Mouse (Mus musculus) ovary, postnatal 36 days (tissue): Measurements from ENCODE around the gene Tmem198.

Experiments used
- DNase-seq: peaks from one replicate; pipeline ENCODE4 v3.0.0; 2022; ENCODE audit warnings: low spot score, mixed read lengths

Gene Tmem198

DNA sequence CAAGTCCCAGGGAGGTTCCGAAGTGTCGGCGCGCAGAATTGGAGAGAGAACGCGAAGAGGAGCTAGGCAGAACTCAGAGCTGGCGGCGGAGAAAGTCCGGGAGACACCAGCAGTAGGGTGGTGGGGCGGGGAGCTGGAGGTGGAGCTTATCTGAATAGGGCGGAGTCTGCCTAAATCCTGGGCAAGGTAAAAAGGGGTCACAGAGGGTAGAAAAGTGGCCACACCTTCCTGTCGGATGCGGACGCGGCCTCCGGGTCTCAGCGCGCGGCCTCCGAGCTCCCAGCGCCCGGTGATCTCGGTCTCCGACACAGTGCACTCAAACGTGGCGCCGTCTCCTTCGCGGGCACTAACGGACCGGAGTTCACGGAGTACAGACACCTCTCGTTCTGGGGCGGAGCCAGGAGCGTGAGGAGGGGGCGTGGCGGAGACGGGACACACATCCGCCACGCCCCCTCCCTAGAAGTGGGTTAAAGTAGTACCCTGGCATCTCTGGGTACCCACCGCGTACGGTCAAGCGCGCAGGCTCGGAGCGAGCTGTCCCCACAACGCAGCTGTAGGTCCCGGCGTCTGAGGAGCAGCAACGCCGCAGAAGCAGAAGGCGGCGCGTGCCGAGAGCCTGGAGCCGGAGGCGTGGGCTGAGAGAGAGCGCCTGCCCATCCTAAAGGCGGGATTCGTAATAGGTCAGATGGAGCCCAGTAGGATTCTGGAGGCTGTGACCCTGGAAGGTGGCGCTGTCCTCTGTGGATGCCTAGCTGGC, 8.3 kb downstream of the Tmem198 start:
- DNase-seq = peak; percentile 66

DNA sequence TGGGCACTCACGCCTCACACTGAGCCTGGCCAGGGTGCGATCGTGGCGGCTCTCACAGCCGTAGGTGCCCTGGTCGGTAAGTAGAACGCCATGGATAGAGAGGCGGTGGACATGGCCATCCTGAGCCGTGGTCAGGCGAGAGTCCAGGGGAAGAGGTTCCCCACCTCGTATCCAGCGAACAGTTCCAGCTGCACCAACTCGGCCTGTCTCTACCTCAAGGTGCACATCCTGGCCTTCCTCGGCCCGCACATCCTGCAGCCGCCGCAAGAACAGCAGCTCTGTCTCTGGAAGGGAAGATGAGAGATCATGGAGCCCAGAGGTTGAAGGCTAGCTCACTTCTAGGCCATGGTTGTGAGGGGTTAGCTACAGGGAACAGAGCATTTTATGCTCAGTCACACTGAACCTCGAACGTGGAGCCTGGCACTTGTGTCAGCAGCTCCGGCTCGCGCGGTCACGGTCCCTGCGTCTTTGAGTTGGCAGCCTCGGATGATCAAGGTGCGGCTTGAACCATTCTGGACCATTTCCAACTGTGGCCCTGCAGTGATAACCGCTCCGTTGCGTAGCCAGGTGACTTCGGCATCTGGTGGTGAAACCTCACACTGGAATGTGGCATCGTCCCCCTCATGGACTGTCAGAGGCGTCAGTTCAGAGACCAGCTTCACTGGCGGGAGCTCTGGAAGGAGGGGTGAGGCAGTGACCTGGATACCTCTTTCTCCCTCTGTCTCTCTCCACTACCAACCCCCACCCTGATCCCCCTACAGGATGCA, 11.6 kb downstream of the Tmem198 start:
- DNase-seq = no peak

DNA sequence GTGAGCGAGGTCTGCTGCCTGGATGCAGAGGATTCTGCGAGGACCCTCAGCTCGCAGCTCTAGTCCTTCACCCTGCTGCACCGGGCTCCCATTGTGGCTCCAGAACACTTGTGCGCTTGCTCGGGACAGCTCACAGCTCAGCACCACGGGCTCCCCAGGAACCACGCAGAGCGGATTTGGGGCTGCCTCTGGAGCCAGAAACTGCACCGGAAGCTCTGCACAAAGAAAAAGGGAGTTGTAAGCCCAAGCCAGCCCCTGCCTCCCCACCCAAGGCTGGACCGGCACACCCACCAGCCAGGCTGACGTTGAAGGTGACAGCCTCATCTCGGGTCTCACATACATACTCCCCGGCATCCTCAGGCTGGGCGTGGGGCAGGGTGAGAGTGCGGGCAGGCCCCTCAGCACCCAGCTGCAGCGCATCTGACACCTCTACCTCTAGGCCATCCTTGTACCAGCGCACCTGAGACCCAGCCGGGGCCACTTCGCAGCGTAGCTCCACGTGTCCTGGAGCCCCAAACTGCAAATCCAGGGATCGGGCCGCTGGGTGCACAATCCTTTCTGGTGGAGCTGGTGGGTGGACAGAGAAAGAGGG, 13.3 kb downstream of the Tmem198 start:
- no peak for DNase-seq

DNA sequence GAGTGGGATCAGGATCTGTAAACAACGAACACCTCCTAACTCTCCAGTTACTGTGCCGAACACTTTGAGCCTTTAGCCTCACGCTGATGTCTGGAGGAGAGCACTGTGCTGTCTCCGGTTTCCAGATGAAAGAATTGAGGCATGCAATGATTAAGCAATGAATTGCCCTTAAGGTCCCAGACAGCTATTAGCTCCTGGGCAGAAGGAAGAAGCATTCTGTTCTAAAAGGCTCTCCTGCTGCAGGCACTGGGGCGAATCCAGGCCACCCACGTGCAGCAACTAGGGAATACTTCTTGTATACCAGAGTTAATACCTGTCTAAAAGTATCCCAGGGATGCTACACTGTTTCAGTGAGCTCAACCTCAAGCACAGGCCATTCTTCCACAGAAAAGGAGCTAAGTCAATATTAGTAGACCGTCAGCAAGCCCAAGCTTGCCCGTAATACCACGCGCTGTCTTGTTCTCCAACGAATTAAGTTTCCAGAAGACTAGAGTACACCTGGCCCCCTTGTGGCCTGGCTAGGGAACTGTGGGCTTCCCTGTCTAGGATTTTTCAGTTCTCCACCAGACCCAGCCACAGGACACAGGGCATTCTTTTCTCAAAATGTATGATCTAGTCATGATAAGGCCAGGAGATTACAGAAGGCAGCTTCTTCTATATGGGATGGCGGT, 15.7 kb downstream of the Tmem198 start:
- peak; percentile 47 for DNase-seq

DNA sequence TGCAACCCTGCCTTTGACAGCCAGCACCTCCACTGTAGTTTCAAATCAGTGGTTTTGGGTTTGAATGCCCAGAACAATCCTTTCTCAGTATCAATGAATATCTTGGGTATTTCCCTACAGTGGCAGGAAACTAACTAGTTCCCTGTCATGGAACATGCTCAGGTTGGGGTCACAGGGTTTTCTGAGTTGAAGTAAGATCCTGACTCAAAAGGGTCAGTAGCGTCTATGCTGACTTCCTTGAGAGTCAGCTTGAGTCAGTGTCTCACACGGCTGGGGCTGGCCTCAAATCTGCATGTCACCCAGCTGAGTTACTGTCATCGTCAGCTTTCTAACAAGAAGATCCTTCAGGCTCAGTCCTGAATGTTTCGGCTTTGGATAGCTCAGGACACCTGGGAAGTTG, 19.6 kb downstream of the Tmem198 start:
- no peak for DNase-seq

DNA sequence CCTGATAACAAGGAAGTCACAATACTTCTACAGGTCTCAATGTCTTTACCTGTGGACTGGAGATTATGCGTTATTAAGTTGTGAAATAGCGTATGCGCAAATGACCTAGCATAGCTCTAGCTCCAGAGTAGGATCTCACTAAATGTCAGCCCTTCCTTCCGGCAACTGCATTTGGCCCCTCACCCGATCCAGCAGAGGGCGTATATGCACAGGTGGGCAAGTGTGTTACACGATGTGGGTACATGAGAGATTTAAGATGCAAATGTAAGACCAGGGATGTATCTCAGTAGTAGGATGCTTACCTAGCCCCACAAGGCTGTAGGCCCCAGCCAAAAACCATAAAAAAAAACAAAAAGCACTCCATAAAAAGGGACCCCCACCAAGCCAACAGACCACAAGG, 20.1 kb downstream of the Tmem198 start:
- DNase-seq = no peak

DNA sequence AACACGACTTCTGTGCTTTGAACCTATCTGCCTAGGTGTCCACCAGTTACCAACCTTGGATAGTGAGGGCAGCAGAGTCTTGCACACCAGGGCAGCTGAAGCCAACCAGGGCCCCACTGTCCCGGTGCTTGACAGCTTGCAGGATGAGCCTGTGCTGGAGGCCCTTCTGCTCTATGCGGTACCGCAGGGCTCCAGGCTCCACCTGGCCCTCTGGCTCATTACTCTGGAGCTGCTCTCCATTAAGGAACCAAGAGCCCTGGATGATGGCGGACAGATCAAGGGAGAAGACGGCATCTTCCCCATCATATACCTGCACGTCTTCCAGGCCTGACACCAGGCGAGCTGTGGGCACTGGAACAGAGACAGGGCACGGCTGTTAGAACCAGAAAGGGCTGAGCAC, 22.6 kb downstream of the Tmem198 start:
- DNase-seq = no peak

DNA sequence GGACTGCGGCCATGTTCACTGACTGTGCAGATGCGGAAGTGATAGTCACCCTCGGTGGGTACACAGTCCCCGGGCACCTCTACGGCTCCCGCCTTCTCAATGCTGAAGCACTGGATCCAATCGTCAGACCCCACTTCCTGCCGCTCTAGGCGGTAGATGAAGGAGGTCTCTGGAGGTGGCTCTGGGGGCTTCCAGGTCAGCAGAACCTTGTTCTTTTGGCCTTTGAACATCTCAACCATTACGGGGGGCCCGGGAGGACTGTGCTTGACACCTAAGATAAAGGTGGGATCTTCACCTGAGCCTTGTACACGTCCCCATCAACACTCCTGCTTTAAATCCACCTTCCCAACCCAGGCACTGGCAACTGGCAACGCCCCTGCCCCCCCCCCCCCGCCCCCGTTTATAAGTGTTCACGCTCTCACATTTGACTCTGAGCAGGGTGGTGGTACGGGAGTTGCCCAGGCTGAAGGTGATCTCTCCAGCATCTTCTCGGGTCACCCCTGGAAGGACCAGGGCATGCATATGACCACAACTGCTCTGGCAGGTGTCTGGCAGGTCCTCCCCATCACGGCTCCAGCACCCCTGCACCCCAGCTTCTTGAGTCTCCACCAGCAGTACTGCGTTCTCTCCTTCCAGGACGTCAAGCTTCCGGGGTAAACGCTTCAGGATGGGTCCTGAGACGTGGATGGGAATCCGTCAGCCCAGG, 23.8 kb downstream of the Tmem198 start:
- no peak for DNase-seq

DNA sequence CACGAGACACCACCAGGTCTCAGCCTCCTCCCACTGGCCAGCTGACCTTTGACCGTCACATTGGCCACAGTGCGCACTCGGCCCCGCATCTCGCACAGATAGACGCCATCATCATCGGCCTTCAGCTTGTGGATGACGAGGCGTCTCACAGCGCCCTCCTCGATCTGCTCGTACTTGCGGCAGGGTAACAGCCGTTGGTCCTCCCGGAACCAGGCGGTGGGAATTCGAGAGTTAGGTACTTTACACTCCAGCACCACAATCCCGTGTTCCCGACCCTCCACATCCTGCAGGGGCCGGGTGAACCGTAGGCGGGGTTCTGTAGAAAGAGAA, 24.3 kb downstream of the Tmem198 start:
- peak; percentile 39 for DNase-seq

DNA sequence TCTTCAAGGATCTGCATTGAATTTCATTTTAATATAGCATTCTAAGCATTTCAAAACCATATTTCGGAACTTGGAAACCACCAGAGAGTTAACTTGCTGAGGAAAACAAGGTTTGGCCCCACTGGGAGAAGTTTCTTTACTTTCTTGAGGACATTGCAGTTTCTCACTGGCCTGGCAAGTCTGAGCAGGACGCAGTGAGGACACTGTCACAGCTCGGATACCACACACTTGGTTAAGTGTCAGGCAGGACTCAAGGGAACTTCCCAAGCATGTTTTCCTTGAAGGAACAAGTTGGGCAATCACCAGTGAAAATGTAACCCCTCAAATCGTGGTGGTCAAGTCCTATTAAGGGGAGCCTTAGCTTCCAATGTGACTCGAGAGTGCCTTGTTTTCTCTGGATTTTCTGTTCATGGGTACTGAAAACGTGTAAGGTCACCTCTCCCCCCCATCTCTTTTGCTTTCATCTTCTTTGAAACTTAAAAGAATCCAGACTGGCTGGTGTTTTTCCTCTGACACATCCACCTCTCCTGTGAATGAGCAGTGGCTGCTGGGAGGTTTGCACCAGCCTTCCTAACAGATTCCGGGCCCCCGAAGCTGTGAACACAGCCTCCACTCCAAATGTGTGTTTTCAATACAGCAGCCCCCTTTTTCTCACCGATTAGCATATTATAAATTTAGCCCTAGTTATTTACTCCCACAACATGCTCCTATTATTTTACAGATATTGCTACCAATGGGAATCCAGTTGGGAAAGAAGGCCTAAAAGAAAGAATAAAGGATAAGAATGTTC, 25.1 kb downstream of the Tmem198 start:
- DNase-seq = no peak

DNA sequence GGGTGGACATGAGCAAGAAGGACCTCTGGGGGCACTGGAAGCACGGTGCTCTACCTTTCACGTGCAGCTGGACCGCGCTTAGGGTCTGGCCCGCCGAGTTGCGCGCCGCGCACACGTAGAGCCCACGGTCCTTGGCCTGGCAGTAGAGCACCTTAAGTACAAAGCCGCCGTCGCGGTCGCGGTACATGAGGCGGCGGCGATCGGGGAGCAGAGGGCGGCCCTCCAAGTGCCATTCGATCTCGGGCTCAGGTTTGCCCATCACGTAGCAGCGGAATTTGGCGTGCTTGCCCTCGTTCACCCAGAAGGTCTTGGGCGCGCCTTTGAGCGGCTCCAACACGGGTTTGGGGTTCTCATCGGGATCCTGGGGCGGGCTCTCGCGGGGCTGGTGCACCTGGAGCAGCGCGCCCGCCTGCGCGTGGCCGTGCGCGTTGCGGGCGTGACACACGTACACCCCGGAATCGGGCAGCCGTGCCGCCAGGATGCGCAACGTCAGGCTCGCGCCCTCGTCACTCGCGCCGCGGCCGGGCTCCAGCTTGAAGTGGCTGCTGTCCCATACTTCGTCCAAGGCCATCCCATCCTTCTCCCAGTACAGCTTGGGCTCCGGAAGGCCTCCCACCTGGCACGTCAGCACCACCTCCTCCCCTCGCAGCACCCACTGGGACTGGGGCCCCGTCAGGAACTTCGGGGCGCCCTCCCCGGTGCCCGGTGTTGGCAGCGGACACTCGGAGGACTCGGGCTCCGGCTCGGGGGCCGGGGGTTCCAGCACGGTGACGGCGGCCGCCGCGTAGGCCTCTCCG, 26.0 kb downstream of the Tmem198 start:
- DNase-seq = peak; percentile 70

DNA sequence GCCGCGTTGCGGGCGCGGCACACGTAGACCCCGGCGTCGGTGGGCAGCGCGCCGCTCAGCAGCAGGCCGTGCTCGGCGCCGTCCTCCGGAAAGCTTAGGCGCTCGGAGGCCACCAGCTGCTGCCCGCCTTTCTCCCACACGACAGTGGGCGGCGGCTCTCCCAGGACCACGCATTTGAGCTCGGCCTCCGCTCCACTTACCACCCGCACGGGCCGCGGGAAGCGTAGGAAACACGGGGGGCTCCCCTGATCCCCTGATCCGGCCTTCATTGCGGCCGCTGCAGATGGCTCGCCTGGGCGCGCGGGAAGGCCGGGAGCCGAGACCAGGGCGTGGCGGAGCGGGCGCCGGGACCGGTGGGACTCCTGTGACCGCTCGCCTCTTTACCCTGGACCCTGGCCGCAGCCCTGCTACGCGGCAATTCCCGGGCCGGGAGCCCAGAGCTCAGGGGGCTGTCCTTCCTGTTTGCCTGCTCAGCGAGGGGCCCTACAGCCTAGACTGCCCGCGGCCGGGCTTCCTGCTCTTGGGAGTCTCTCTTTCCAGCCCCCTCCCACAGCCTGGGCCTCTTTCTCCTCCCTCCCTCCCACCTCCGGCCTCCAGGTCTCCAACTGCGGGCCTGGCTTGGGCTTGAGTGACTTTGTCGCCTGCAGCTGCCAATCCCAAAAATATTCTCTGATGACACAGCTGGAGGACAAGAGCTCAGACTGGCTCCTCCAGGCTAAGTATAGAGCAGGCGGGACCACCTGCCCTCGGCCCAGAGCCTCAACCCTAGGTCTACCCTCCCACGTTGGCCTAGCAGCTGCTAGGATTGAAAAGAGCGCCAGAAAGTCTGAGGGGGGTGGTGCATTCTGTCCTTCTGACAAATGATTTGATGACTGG, 26.9 kb downstream of the Tmem198 start, which contains the start of gene Obsl1:
Obsl1 (minus strand) TSS at position 497 of the 876 bp plus-strand sequence.
- DNase-seq = peak; percentile 78

DNA sequence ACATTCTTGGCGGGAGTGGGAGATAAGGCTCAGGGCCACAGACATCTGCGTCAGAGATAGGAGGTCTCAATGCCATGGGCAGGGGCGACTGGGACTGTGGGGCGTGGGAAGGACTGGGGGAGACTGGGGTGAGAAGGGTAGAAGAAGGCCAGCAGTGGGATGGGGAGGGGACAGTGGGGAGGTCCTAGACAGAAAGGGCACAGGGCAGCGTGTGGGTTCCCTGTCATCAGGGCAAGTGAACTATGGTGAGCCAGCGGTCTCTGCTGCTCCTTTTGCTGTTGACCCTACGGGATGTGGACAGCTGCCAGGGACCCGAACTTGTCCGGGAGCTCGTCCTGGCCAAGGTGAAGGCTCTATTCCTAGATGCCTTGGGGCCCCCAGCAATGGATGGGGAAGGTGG, 27.7 kb downstream of the Tmem198 start, which contains the start of gene Inha:
Inha (plus strand) TSS at position 72 of the 400 bp plus-strand sequence.
- DNase-seq = peak; percentile 82

DNA sequence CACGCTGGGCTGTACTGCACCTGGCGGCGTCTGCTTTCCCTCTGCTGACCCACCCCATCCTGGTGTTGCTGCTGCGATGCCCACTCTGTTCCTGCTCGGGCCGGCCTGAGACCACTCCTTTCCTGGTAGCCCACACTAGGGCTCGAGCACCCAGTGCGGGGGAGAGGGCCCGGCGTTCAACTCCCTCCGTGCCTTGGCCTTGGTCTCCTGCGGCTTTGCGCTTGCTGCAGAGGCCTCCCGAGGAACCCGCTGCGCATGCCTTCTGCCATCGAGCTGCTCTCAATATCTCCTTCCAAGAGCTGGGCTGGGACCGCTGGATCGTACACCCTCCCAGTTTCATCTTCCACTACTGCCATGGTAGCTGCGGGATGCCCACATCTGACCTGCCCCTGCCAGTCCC, 30.3 kb downstream of the Tmem198 start:
- peak; percentile 63 for DNase-seq

DNA sequence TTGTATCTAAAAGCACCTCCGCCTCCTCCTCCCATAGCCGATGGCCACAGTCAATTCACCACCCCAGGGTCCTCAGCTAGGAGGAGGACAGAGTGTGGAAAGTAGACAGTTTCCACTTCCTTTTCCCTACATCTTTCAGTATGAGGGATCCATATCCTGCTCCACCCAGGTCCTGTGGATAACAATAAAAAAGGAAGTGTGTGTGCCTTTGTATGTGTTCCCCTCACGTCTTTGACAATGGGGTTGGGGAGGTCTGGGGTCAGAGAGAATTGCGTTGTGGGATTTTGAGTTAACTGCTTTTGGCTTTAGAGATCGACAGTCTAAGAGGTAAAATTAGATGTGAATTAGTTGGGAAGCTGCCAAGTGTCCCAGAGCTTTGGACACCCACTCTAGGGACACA, 30.8 kb downstream of the Tmem198 start:
- DNase-seq = no peak

DNA sequence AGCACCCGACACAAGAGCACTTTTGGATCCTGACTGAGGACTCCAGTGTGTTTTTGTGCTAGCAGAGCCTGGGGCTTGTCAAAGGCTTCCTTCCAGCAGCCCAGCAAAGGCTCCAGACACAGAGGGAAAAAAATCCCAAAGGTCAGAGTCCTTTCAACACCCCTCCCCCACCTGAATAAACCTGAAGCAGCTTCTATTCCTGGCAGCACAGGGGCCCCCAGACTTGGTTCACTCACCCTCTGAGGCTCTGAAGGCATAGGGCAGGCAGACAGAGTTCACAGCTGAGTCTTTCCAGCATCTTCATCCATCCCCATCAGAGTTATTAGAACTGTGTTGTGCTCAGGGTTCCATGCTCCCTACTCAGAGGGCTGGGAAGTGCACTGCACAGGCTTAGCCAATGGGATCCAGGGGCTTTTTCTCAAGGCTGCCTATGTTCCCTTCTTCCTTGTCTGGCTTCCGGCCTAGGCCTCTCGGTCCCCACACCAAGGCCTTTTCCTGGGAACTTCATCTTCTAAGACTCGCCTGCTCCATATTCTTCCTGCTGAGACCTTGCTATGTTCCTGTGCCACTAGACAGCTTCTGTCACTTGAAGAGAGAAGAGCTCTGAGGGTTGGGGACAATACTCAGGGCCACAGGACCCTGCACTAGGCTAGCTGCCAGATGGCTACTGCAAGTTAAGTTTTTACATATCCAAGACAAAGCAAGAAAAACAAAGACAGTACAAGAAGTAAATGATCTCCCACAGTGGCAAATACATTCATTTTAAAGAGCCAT, 32.3 kb downstream of the Tmem198 start:
- DNase-seq = peak; percentile 45

DNA sequence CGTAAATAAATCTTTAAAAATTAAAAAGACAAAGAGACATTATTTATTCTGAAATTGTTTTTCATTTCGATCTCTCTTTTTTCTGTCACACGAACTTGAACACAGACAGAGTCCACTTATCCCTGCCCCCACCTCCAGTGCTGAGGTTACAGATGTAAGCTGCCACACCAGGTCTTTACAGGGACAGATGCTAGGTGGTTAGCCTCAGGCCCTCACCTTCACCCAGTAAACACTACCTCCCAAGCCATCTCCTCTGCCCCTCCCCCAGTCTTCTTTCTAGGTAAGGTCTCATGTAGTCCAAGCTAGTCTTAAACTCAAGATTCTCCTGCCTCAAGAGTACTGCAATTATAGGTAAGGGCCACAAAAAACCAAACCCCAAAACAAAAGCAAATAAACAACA, 33.2 kb downstream of the Tmem198 start:
- no peak for DNase-seq

DNA sequence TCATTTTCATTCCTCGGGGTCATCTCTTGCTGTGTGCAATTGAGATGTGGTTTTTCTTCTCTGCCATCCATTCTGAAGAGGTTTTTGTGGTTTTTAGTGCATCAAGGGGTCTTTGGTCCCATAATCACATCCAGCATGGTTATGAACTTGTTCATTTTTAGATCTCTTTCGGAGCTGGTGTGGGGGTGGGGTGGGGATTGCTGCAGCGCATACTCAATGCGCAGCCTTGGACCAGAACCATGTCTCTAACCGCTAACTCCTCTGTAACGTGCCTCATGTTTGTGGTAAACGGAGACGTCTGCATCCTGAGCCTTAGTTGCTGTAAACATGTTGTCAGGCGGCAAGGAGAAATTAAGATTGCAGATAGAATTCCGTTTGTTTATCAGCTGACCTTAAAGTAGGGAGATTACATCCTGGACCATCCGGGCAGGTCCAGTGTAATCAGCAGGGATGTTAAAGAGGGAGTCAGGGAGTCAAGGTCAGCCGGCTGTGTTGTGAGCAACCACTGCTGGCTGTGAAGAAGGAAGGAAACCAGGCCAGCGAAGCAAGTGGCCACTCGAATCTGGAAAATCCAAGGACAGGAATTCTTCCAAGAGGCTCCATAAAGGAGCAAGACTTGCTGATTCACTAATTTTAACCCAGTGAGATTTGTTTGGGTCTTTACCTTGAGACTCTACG, 37.5 kb downstream of the Tmem198 start:
- peak; percentile 65 for DNase-seq
